8 mouse cellular contexts compared by ENCODE assay signal in genomic region chr9:35045756-35046155, GRCm38 (mm10).
DNase-seq lines count a peak whose midpoint lies in the region; ATAC-seq lines count a peak whose summit lies in the region.

No protein-coding gene starts in this region.

- DNase-seq in cerebellum, adult 11-12 months, result peak; percentile 11
- no peak for DNase-seq in cerebellum, adult 8-10 months
- peak; percentile 92 for DNase-seq in skeletal muscle tissue, adult 2 months (ENCODE audit: low read depth, low spot score)
- no peak for DNase-seq in spleen, adult 12 weeks (ENCODE audit: low spot score)

- ATAC-seq in embryonic facial prominence, embryonic 12.5 days (ENCODE audit: insufficient number of reproducible peaks, insufficient read depth, low FRiP score, low TSS enrichment), result no peak
- peak; percentile 51 for ATAC-seq in heart, embryonic 15.5 days (replicated peaks; ENCODE audit: insufficient number of reproducible peaks, insufficient read depth, low FRiP score, low read depth)
- ATAC-seq in limb, embryonic 12.5 days (ENCODE audit: insufficient number of reproducible peaks, insufficient read depth, low FRiP score, low TSS enrichment, low read depth), result no peak
- no peak for ATAC-seq in erythroid progenitor cell, adult 5-6 weeks (replicated peaks; ENCODE audit: low FRiP score, poor library complexity, severe bottlenecking)

- no peaks in the 10 kb centered on the region for H3K9me3 ChIP-seq in embryonic facial prominence, embryonic 12.5 days
- no peaks in the 10 kb centered on the region for H3K9me3 ChIP-seq in heart, embryonic 15.5 days (replicated peaks)
- no peaks in the 10 kb centered on the region for H3K9me3 ChIP-seq in limb, embryonic 12.5 days

- no peak overlapping the region for H3K4me3 ChIP-seq in embryonic facial prominence, embryonic 12.5 days
- no peak overlapping the region for H3K4me3 ChIP-seq in heart, embryonic 15.5 days
- no peak overlapping the region for H3K4me3 ChIP-seq in limb, embryonic 12.5 days (replicated peaks)

- H3K4me1 ChIP-seq in embryonic facial prominence, embryonic 12.5 days, result peaks cover 27% of the 10 kb centered on the region
- peaks cover 54% of the 10 kb centered on the region for H3K4me1 ChIP-seq in heart, embryonic 15.5 days (replicated peaks)
- peaks cover 33% of the 10 kb centered on the region for H3K4me1 ChIP-seq in limb, embryonic 12.5 days (replicated peaks)

- no peak overlapping the region for H3K4me2 ChIP-seq in embryonic facial prominence, embryonic 12.5 days (replicated peaks)
- no peak overlapping the region for H3K4me2 ChIP-seq in heart, embryonic 15.5 days
- no peak overlapping the region for H3K4me2 ChIP-seq in limb, embryonic 12.5 days

- peak overlapping the region; percentile 79 for H3K27ac ChIP-seq in embryonic facial prominence, embryonic 12.5 days
- peak overlapping the region; percentile 69 for H3K27ac ChIP-seq in heart, embryonic 15.5 days
- 0 out of 2 replicates have a peak overlapping the region, but pooled peaks have one; percentile 30 for H3K27ac ChIP-seq in limb, embryonic 12.5 days

- no peaks in the 10 kb centered on the region for H3K27me3 ChIP-seq in embryonic facial prominence, embryonic 12.5 days
- H3K27me3 ChIP-seq in heart, embryonic 15.5 days, result no peaks in the 10 kb centered on the region
- H3K27me3 ChIP-seq in limb, embryonic 12.5 days, result no peaks in the 10 kb centered on the region

- peaks cover 19% of the 10 kb centered on the region for H3K36me3 ChIP-seq in embryonic facial prominence, embryonic 12.5 days
- peaks cover 15% of the 10 kb centered on the region for H3K36me3 ChIP-seq in heart, embryonic 15.5 days
- peaks cover 24% of the 10 kb centered on the region for H3K36me3 ChIP-seq in limb, embryonic 12.5 days

- H3K9ac ChIP-seq in embryonic facial prominence, embryonic 12.5 days, result no peak overlapping the region
- no peak overlapping the region for H3K9ac ChIP-seq in heart, embryonic 15.5 days
- peak overlapping the region; percentile 13; the same call in 1 of the 2 replicates for H3K9ac ChIP-seq in limb, embryonic 12.5 days (replicated peaks)

- 80% methylated on average over 2 of the region's 2 CpGs for WGBS in embryonic facial prominence, embryonic 12.5 days
- 43% methylated on average over 2 of the region's 2 CpGs for WGBS in heart, embryonic 15.5 days
- 76% methylated on average over 2 of the region's 2 CpGs for WGBS in limb, embryonic 12.5 days

Comparison
In these comparisons a context has a peak if more than half of its experiments do, and no peak if none do; other contexts are left out.
1. DNase-seq: peak in cerebellum, adult 11-12 months (single experiment) and skeletal muscle tissue, adult 2 months (single experiment); none in cerebellum, adult 8-10 months (single experiment) and spleen, adult 12 weeks (single experiment).
2. Peak in every context shown above with its lines, with median percentiles within 50 percentile points of each other: H3K27ac ChIP-seq.